Mouse (Mus musculus) lung, adult 18-20 months (tissue): ENCODE results near the gene Atg2b.

ENCODE experiments used
- DNase-seq, 2 experiments: peaks; one replicate each; pipeline ENCODE4 v3.0.0; 2022; ENCODE audit warnings: mixed read lengths in 2 of 2

Gene Atg2b

DNA sequence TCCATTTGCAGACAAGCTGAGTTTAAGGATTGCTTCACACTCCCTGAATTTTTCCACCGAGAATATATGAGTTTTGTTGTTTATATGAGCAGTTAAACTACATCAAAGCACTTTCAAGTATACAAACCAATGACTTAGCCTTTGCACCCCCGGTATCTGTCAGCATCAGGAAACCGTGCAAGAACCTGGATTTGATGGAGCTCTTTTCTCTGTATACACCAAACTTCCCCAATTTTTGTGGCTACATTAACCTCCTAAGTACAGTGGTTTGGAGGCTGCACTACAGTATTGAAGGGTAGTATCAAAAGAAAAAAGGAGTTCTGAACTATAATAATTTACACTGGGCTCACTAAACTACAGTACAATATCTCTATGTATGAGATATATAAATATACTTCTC is 6.2 kb downstream of the Atg2b start:
- no peak for DNase-seq

GRCm38 (mm10) chr12:105678211-105678610 is 6.8 kb downstream of the Atg2b start:
- no peak for DNase-seq

- DNase-seq: no peak
Measured at GRCm38 (mm10) chr12:105676274-105676673, 8.7 kb downstream of the Atg2b start.

DNA sequence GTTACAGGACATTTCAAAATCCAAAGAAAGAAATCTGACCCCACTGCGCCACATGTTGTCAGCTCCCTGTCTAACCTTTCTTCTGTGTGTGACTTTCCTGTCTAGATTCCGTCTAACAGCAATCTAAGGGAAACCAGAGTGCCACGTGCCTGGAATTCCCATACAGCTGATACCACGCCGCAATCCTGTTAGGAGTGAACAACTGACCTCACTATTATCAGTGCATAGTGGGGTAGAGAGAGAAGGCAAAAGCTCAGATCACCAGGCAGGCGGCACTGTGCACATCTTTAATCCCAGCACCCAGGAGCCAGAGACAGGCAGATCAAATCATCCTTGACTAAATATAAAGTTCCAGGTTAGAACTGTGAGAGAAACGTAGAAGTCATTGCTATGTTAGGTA is 29.2 kb downstream of the Atg2b start:
- DNase-seq: no peak

DNA sequence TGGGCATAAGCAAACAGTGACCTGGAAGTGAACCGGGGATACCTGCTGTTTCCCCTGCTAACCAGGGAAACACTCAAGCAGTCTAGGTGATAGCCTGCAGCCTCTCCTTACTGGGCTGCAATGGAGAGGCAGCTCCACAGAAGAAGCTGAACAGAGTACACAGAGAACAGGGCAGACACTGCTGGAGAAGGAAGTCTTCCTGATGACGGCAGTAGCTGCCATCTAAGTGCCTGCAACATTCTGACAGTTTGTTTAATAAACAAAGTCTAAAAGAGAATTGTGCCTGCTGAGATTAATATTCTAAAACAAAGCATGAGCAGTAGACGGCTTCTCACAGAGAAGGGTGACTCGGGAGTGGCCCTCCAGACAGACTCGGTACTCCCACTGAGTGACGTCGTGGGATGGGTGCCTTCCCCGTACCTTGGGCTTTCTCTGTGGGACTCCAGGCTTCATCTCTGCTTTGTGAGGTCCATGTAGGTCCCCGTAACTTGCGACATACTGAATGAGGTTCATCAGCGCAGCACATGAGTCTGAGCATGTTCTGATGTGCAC is 42.2 kb downstream of the Atg2b start:
- DNase-seq: peak in 1 of 2 experiments; percentile 12

DNA sequence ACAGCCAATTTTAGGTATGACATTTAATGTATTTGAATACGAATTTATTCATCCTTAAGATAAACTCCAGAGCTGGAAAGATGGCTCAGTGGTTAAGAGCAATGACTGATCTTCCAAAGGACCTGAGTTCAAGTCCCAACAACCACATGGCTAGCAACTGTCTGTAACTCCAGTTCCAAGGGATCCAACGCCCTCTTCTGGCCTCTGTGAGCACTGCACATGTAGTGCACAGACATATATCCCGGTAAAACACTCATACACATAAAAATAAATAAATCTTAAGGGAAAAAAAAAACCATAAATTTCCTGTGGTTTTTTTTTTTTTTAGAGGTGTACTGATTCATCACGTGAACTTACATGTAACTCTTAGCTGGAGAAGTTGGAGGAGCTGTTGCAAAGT is 47.5 kb downstream of the Atg2b start:
- DNase-seq: no peak

DNA sequence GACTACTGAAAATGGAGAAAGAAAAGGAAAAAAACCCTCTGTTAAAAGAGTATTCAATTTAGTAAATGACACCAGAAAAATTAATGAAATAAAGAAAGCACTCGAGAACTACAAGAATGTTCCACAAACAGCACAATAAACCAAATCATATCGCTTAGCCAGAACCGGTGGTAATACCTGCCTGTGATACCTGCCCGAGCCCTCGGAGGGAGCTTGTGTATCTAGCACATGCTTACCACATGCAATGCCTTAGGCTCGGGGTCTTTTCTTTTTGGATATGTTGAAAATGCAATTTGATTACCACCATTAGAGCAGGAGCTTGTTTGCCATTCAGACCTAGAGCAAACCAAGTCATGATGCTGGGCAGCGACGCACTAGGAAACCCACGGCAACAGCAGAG is 48.5 kb downstream of the Atg2b start:
- DNase-seq: no peak

- no peak for DNase-seq
Measured at GRCm38 (mm10) chr12:105634374-105635067, 50.5 kb downstream of the Atg2b start.

DNA sequence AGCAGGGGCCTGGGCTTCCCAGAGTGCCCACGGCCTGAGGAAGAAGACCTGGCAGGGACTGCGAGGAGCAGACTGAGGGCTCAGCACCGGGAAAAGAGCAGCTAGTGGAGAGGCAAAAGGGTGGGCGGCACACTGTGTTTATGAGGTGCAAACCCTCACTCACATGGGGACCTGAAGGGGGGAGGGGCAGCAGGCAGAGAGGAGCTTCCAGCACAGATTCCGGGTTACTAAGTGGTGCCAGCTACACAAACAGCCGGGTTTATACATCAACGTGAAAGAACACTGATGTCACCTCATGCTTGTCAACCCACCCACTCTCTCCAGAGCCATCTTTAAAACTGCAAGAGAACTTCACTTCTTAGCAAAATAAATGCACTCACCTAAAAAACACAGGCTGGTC is 59.2 kb downstream of the Atg2b start:
- no peak for DNase-seq

DNA sequence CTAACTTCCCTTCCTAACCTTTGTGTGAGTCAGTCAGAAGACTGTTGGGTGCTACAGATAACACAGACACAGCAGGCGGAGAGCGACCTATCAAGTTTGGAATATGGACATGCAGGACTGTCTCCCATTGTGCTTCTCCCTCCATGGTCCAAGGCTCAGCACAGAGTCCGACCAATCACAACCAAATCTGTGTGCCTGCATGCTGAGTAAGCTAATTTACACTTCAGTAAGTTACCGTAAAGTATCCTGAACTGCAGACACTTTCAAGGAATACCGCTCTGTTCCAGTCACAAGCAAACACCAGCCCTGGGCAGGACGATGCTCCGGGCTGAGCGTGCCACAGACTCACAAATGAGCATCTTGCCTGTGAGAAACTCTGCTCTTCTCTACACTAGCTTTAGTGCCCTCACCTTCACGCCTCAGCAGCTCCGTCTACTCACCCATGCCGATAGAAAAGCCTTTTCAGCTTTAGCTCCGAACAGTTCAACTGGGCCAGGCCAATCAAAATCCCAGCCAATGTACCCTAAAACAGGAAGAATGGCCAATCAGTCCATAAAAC is 62.0 kb downstream of the Atg2b start:
- no peak for DNase-seq

- DNase-seq: no peak
Measured at GRCm38 (mm10) chr12:105622048-105622447, 63.0 kb downstream of the Atg2b start.

DNA sequence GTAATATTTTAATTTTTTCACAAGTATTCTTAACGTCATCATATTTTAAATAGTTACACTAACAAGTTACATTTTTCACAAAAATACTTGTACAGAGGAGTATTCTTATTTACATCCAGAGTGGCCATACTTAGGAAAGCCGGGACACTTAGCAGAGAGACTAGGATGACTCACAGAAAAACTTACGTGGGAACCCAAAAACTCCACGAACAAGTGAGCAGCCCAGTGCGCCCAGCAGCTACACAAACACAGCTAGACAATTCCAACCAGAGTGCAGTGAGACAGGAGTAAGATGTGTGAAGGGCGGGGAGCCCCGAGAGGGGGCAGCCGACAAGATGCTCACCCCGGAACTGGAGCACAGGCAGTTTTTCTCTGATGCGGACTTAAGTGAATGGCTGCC is 71.5 kb downstream of the Atg2b start:
- no peak for DNase-seq

GRCm38 (mm10) chr12:105611748-105612147 is 73.3 kb downstream of the Atg2b start:
- DNase-seq: peak in 1 of 2 experiments; percentile 23

GRCm38 (mm10) chr12:105611045-105611444 is 74.0 kb downstream of the Atg2b start:
- DNase-seq: no peak

GRCm38 (mm10) chr12:105606881-105607280 is 78.1 kb downstream of the Atg2b start:
- no peak for DNase-seq

DNA sequence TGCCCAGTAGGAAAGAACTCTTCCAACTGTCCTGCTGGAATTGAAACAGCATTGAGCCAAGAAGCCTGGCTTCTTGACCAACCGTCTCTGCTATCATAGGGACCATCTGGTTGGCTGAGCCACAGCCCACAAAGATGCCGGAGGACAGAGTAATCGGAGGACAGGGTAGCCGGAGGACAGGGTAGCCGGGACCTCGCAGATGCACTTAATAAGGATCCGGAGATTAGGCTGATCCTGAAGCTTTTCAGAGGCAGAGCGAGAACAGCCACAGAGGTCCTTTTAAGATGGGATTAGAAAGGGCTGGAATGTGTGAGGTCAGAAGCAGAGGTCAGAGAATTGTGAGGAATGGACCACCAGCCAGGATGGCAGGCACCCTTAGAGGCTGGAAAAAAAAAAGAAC is 79.8 kb downstream of the Atg2b start:
- no peak for DNase-seq

- DNase-seq: no peak
Measured at GRCm38 (mm10) chr12:105603904-105604303, 81.1 kb downstream of the Atg2b start.

- DNase-seq: peak in 1 of 2 experiments; percentile 30
Measured at GRCm38 (mm10) chr12:105602581-105603210, 82.3 kb downstream of the Atg2b start, which contains the start of gene Bdkrb1. Bdkrb1 (plus strand) TSS chr12:105603085.

DNA sequence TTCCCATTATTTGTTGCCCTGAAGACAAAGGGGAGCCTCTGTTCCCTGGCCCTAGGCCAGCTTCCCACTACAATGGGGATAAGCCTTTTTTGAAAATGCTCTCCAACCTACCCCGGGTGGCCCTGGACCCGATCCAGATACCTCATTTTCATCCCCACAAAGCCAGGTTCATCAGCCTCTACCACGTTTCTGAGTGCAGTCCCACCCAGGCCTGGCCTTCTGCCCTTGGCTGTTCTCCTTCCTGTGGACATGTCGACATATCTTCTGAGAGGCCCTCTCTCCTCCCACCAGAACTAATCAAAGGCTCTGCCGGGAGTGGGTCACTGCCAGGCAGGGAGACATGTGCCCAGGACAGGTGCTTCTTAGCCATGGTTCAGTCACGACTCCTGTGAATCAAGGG is 83.4 kb downstream of the Atg2b start:
- DNase-seq: peak in 1 of 2 experiments; percentile 41

DNA sequence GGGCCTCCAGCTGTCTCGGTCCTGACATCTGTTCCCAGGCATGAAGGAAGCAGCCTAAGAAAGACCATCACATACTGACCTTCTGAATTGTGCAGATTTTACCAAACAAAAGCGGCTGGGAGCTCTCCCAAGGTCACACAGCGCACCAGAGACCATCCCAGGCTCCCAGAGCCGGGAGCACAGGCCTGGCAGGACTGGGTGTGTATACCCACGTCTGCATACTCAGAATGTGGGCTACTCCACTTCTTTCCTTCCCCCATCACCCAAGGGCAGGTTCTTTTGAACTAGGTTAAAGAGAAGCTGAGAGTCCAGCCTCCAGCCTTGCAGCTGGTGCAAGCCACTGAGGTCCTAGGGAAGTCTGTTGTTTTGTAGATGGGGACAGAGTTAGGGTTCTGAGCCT is 85.9 kb downstream of the Atg2b start:
- no peak for DNase-seq

- no peak for DNase-seq
Measured at GRCm38 (mm10) chr12:105598503-105598902, 86.5 kb downstream of the Atg2b start.

- no peak for DNase-seq
Measured at GRCm38 (mm10) chr12:105597135-105597534, 87.9 kb downstream of the Atg2b start.

DNA sequence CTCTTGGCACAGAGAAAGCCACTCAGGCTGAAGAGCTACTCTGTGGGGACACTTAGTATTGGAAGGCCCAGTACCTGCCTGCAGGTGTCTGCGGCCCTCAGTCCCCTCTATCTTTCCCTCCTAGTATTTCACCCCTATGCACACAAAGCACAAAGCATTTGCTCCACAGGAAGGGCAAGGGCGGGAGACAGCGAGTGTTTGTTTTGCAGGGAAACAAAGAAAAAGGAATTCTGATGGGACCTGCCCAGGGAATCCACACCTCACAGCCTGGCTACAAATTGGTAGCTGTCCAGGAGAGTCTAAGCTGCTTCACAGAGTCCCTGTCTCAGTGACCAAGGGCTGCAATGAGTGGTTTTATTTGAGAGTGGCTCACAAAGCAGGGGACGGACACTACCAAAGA is 91.5 kb downstream of the Atg2b start:
- no peak for DNase-seq

GRCm38 (mm10) chr12:105592361-105592761 is 92.7 kb downstream of the Atg2b start:
- DNase-seq: no peak
